Mouse (Mus musculus) midbrain, embryonic 14.5 days (tissue): ENCODE results near the gene Rep15. TPM values are rescaled to one million over a fixed set of nuclear protein-coding genes. Genes with fewer than 3 reads are reported as not detected.
A peak's percentile ranks its signal among the peaks of the same experiment; 100 is the strongest.

Source experiments
- ATAC-seq: fragments of 200-750 bp; cut with Nextera tagmentation; 2 replicates; pipeline ENCODE4 v1.8.0; 2017; ENCODE audit warnings: moderate number of reproducible peaks, moderate library complexity; ENCODE audit not compliant: low FRiP score, low TSS enrichment
- DNase-seq: peaks from one replicate; pipeline ENCODE4 v3.0.0-alpha.2; 2015
- H3K27ac ChIP-seq: fragments of 300-500 bp; sonication (generic); replicated peaks from 2 replicates; pipeline ENCODE4 v1.5.1; 2014; ENCODE audit warnings: mild to moderate bottlenecking, low read depth, low read length, moderate library complexity
- H3K27me3 ChIP-seq: fragments of 300-500 bp; sonication (generic); 2 replicates; pipeline ENCODE4 v1.6.1; 2014; ENCODE audit warnings: low read length, control low read depth, mixed read lengths; ENCODE audit not compliant: control insufficient read depth, insufficient read depth
- H3K36me3 ChIP-seq: fragments of 300-500 bp; sonication (generic); 2 replicates; pipeline ENCODE4 v1.6.1; 2014; ENCODE audit warnings: low read length, control low read depth; ENCODE audit not compliant: control insufficient read depth, insufficient read depth
- H3K4me1 ChIP-seq: fragments of 300-500 bp; sonication (generic); 2 replicates; pipeline ENCODE4 v1.6.1; 2014; ENCODE audit warnings: mild to moderate bottlenecking, antibody characterized with exemption, low read length, control low read depth; ENCODE audit not compliant: control insufficient read depth, insufficient read depth
- H3K4me2 ChIP-seq: fragments of 300-500 bp; sonication (generic); 2 replicates; pipeline ENCODE4 v1.6.1; 2014; ENCODE audit warnings: mild to moderate bottlenecking, low read length, moderate library complexity
- H3K4me3 ChIP-seq: fragments of 300-500 bp; sonication (generic); replicated peaks from 2 replicates; pipeline ENCODE4 v1.5.1; 2014; ENCODE audit warnings: low read depth, low read length
- H3K9ac ChIP-seq: fragments of 300-500 bp; sonication (generic); replicated peaks from 2 replicates; pipeline ENCODE4 v1.6.1; 2014; ENCODE audit warnings: mild to moderate bottlenecking, low read length, moderate library complexity
- H3K9me3 ChIP-seq: fragments of 300-500 bp; sonication (generic); 2 replicates; pipeline ENCODE4 v1.6.1; 2016; ENCODE audit warnings: low read length, control low read depth, mixed read lengths; ENCODE audit not compliant: control insufficient read depth
- WGBS: fragments of 180-500 bp; shearing (Covaris S2); extraction: QIAGEN DNeasy Blood & Tissue Kit; methylation state at CpG from one replicate; pipeline ENCODE4 v1.1.7; 2014; 5-methylcytosine and 5-hydroxymethylcytosine counted together
- polyA plus RNA-seq: library from polyadenylated mRNA; unstranded; fragments of >200 nt; fragmentation: Nextera tagmentation; extraction: Ambion mirVana; gene quantifications from 2 replicates; pipeline ENCODE4 v1.2.1, GENCODE M21; 2014

Rep15 gene
- polyA plus RNA-seq, 1 experiment from 2014 or later, result 0.62 TPM

GRCm38 (mm10) chr6:147043633-147044032 is 11.2 kb downstream of the Rep15 start:
- peaks cover 10% of the 10 kb centered on the region for H3K4me1 ChIP-seq
- H3K9ac ChIP-seq, result peak overlapping the region; percentile 93; the same call in 1 of the 2 replicates
- peaks cover 25% of the 10 kb centered on the region for H3K36me3 ChIP-seq
- no peaks in the 10 kb centered on the region for H3K9me3 ChIP-seq
- peak overlapping the region; percentile 59 for H3K4me2 ChIP-seq
- 49% methylated on average over 7 of the region's 7 CpGs for WGBS
- peak overlapping the region; percentile 93 for H3K4me3 ChIP-seq
- ATAC-seq (no peak), DNase-seq (no peak)
- H3K27ac ChIP-seq, result no peak overlapping the region
- H3K27me3 ChIP-seq, result peaks cover 5% of the 10 kb centered on the region; the same call in 1 of the 2 replicates

GRCm38 (mm10) chr6:147049239-147049805 is 16.9 kb downstream of the Rep15 start:
- Histone ChIP-seq H3K27ac (no peak overlapping the region), H3K27me3 (no peaks in the 10 kb centered on the region), H3K36me3 (peaks cover 72% of the 10 kb centered on the region), H3K9me3 (no peaks in the 10 kb centered on the region), H3K4me2 (no peak overlapping the region), H3K4me1 (no peaks in the 10 kb centered on the region), H3K4me3 (no peak overlapping the region), H3K9ac (no peak overlapping the region)
- WGBS, result 96% methylated on average over 13 of the region's 13 CpGs
- ATAC-seq, result no peak
- DNase-seq, result no peak

GRCm38 (mm10) chr6:147051666-147052065 is 19.3 kb downstream of the Rep15 start:
- Histone ChIP-seq H3K27me3 (no peaks in the 10 kb centered on the region), H3K36me3 (peaks cover 86% of the 10 kb centered on the region), H3K9ac (no peak overlapping the region), H3K4me1 (no peaks in the 10 kb centered on the region), H3K4me3 (no peak overlapping the region), H3K4me2 (no peak overlapping the region), H3K9me3 (no peaks in the 10 kb centered on the region), H3K27ac (no peak overlapping the region)
- ATAC-seq, result no peak
- DNase-seq, result no peak
- WGBS, result 95% methylated on average over 8 of the region's 8 CpGs

- no peak for DNase-seq
- no peak overlapping the region for H3K4me3 ChIP-seq
- no peak for ATAC-seq
- H3K27me3 ChIP-seq, result no peaks in the 10 kb centered on the region
- peaks cover 85% of the 10 kb centered on the region for H3K36me3 ChIP-seq
- H3K4me2 ChIP-seq, result no peak overlapping the region
- no peaks in the 10 kb centered on the region for H3K4me1 ChIP-seq
- no peak overlapping the region for H3K9ac ChIP-seq
- WGBS, result 90% methylated on average over 9 of the region's 9 CpGs
- no peak overlapping the region for H3K27ac ChIP-seq
- no peaks in the 10 kb centered on the region for H3K9me3 ChIP-seq
Measured at GRCm38 (mm10) chr6:147052440-147052839, 20.1 kb downstream of the Rep15 start.

- Histone ChIP-seq H3K36me3 (peaks cover 77% of the 10 kb centered on the region), H3K27me3 (no peaks in the 10 kb centered on the region), H3K27ac (no peak overlapping the region), H3K4me3 (no peak overlapping the region), H3K4me1 (no peaks in the 10 kb centered on the region), H3K4me2 (no peak overlapping the region), H3K9me3 (no peaks in the 10 kb centered on the region), H3K9ac (no peak overlapping the region)
- 92% methylated on average over 19 of the region's 19 CpGs for WGBS
- ATAC-seq, result no peak
- DNase-seq, result no peak
Measured at GRCm38 (mm10) chr6:147053785-147054646, 21.6 kb downstream of the Rep15 start.

- Histone ChIP-seq H3K9ac (no peak overlapping the region), H3K36me3 (peaks cover 67% of the 10 kb centered on the region), H3K4me1 (no peaks in the 10 kb centered on the region), H3K4me2 (no peak overlapping the region), H3K27ac (no peak overlapping the region), H3K27me3 (no peaks in the 10 kb centered on the region), H3K4me3 (no peak overlapping the region), H3K9me3 (no peaks in the 10 kb centered on the region)
- WGBS, result 94% methylated on average over 10 of the region's 10 CpGs
- ATAC-seq (no peak), DNase-seq (no peak)
Measured at GRCm38 (mm10) chr6:147055374-147055977, 23.1 kb downstream of the Rep15 start.

- DNase-seq, result no peak
- Histone ChIP-seq H3K4me1 (no peaks in the 10 kb centered on the region), H3K9ac (no peak overlapping the region), H3K27me3 (no peaks in the 10 kb centered on the region), H3K36me3 (peaks cover 67% of the 10 kb centered on the region), H3K4me3 (no peak overlapping the region), H3K9me3 (no peaks in the 10 kb centered on the region), H3K4me2 (no peak overlapping the region), H3K27ac (no peak overlapping the region)
- WGBS, result 72% methylated on average over 7 of the region's 7 CpGs
- ATAC-seq, result no peak
Measured at GRCm38 (mm10) chr6:147059326-147059725, 26.9 kb downstream of the Rep15 start.

GRCm38 (mm10) chr6:147061630-147062029 is 29.2 kb downstream of the Rep15 start:
- Histone ChIP-seq H3K4me3 (no peak overlapping the region), H3K9ac (no peak overlapping the region), H3K4me2 (no peak overlapping the region), H3K9me3 (no peaks in the 10 kb centered on the region), H3K4me1 (no peaks in the 10 kb centered on the region), H3K27me3 (no peaks in the 10 kb centered on the region), H3K36me3 (peaks cover 56% of the 10 kb centered on the region), H3K27ac (0 out of 2 replicates have a peak overlapping the region, but pooled peaks have one; percentile 8)
- DNase-seq (no peak), ATAC-seq (no peak)
- 87% methylated on average over 9 of the region's 9 CpGs for WGBS
